Mouse (Mus musculus) gastrocnemius, adult 2 months (tissue): ENCODE measurements around the gene Apopt1. TPM values are rescaled to one million over a fixed set of nuclear protein-coding genes. Genes with fewer than 3 reads are reported as not detected.

Experiments used
- DNase-seq: peaks from one replicate; pipeline ENCODE4 v3.0.0; 2022
- H3K27ac ChIP-seq: fragments of 200-600 bp; 2 replicates; pipeline ENCODE4 v1.8.1; 2022; ENCODE audit warnings: mild to moderate bottlenecking
- H3K4me3 ChIP-seq: fragments of 200-600 bp; 2 replicates; pipeline ENCODE4 v1.8.1; 2022; ENCODE audit warnings: mild to moderate bottlenecking, moderate library complexity
- CTCF ChIP-seq: fragments of 200-600 bp; IDR thresholded peaks from 2 replicates; pipeline ENCODE4 v1.8.1; 2022; ENCODE audit warnings: antibody characterized with exemption, mild to moderate bottlenecking, moderate library complexity
- intact Hi-C: fragments of 180-260 bp; cut with DNase I; formaldehyde crosslinking; loops from one replicate; pipeline ENCODE4 v1.15.1; 2025
- total RNA-seq, 2 experiments: library from RNA; stranded (reverse); gene quantifications; 2 replicates each; pipeline ENCODE4 v1.2.3; 2021

Apopt1 gene
- total RNA-seq, 2 experiments from 2014 or later: 37.4 to 46.7 TPM

- intact Hi-C loops: no loop called here
- H3K27ac ChIP-seq: peak overlapping the region; percentile 94
- TF ChIP-seq CTCF: no peak
- H3K4me3 ChIP-seq: peak overlapping the region; percentile 83
- DNase-seq: peak; percentile 72
Observed at GRCm38 (mm10) chr12:111671431-111671902, 41.6 kb upstream of the Apopt1 start.

- Histone ChIP-seq H3K27ac (peak within 1 kb of the TSS; percentile 94), H3K4me3 (peak within 1 kb of the TSS; percentile 83)
- DNase-seq: peak; percentile 85
- intact Hi-C loops: no loop called here
- TF ChIP-seq CTCF: no peak
Observed at GRCm38 (mm10) chr12:111672176-111672575, 40.9 kb upstream of the Apopt1 start, which contains the start of gene Ckb. Ckb (minus strand) TSS chr12:111672338.

- H3K4me3 ChIP-seq: peak overlapping the region; percentile 83
- intact Hi-C loops: no loop called here
- peak overlapping the region; percentile 94; the same call in 1 of the 2 replicates for H3K27ac ChIP-seq
- DNase-seq: no peak
- TF ChIP-seq CTCF: no peak
Observed at GRCm38 (mm10) chr12:111672581-111672980, 40.5 kb upstream of the Apopt1 start.

- TF ChIP-seq CTCF: no peak
- intact Hi-C loops: loop anchor here (5.0 kb wide), 1 partner anchor 37 kb away; the partner anchor contains the start of genes Apopt1 and Bag5
- no peak overlapping the region for H3K27ac ChIP-seq
- no peak overlapping the region for H3K4me3 ChIP-seq
- DNase-seq: no peak
Observed at GRCm38 (mm10) chr12:111674850-111675486, 38.1 kb upstream of the Apopt1 start.

GRCm38 (mm10) chr12:111675797-111676580 is 37.1 kb upstream of the Apopt1 start:
- intact Hi-C loops: loop anchor here (5.0 kb wide), 1 partner anchor 36 kb away; the partner anchor contains the start of genes Apopt1 and Bag5
- H3K27ac ChIP-seq: peak overlapping the region; percentile 95; the same call in 1 of the 2 replicates
- no peak overlapping the region for H3K4me3 ChIP-seq
- DNase-seq: no peak
- no peak for TF ChIP-seq CTCF

GRCm38 (mm10) chr12:111677421-111677820 is 35.6 kb upstream of the Apopt1 start:
- peak; percentile 62 for DNase-seq
- intact Hi-C loops: loop anchor here (5.0 kb wide), 1 partner anchor 35 kb away; the partner anchor contains the start of genes Apopt1 and Bag5
- TF ChIP-seq CTCF: no peak
- peak overlapping the region; percentile 95 for H3K27ac ChIP-seq
- peak overlapping the region; percentile 80 for H3K4me3 ChIP-seq

GRCm38 (mm10) chr12:111677882-111678669 is 35.0 kb upstream of the Apopt1 start, which contains the start of gene Trmt61a:
Trmt61a (plus strand) TSS chr12:111678105.
- intact Hi-C loops: loop anchor here (5.0 kb wide), 1 partner anchor 34 kb away; the partner anchor contains the start of genes Apopt1 and Bag5
- H3K27ac ChIP-seq: peak within 1 kb of the TSS; percentile 95
- no peak for TF ChIP-seq CTCF
- peak; percentile 95 for DNase-seq
- peak within 1 kb of the TSS; percentile 80 for H3K4me3 ChIP-seq

GRCm38 (mm10) chr12:111678670-111678933 is 34.5 kb upstream of the Apopt1 start:
- Histone ChIP-seq H3K4me3 (peak overlapping the region; percentile 80), H3K27ac (peak overlapping the region; percentile 95)
- no peak for DNase-seq
- intact Hi-C loops: loop anchor here (5.0 kb wide), 1 partner anchor 34 kb away; the partner anchor contains the start of genes Apopt1 and Bag5
- no peak for TF ChIP-seq CTCF

GRCm38 (mm10) chr12:111678997-111679396 is 34.1 kb upstream of the Apopt1 start:
- no peak for DNase-seq
- no peak for TF ChIP-seq CTCF
- Histone ChIP-seq H3K27ac (peak overlapping the region; percentile 95; the same call in 1 of the 2 replicates), H3K4me3 (peak overlapping the region; percentile 80)
- intact Hi-C loops: loop anchor here (5.0 kb wide), 1 partner anchor 33 kb away; the partner anchor contains the start of genes Apopt1 and Bag5

- no peak for TF ChIP-seq CTCF
- intact Hi-C loops: no loop called here
- DNase-seq: no peak
Observed at GRCm38 (mm10) chr12:111680661-111681060, 32.4 kb upstream of the Apopt1 start.

GRCm38 (mm10) chr12:111681305-111681704 is 31.8 kb upstream of the Apopt1 start:
- no peak overlapping the region for H3K4me3 ChIP-seq
- H3K27ac ChIP-seq: peak overlapping the region; percentile 72
- no peak for DNase-seq
- no peak for TF ChIP-seq CTCF
- intact Hi-C loops: no loop called here

More at GRCm38 (mm10) chr12:111680661-111681060, 32.4 kb upstream of the Apopt1 start:
- Histone ChIP-seq H3K4me3 (no peak overlapping the region), H3K27ac (peak overlapping the region; percentile 72)

GRCm38 (mm10) chr12:111682003-111682402 is 31.1 kb upstream of the Apopt1 start:
- no peak for TF ChIP-seq CTCF
- intact Hi-C loops: no loop called here
- H3K27ac ChIP-seq: peak overlapping the region; percentile 72

More at GRCm38 (mm10) chr12:111682003-111682402, 31.1 kb upstream of the Apopt1 start:
- DNase-seq: no peak
- no peak overlapping the region for H3K4me3 ChIP-seq
